Mouse (Mus musculus): ENCODE data around the gene Zfp595. TPM values are rescaled to one million over a fixed set of nuclear protein-coding genes. Genes with fewer than 3 reads are reported as not detected.
A peak's percentile ranks its signal among the peaks of the same experiment; 100 is the strongest.

Zfp595 gene
- 3.2 and 3.9 TPM in 2 replicates for total RNA-seq (2012; rRNA removed)
- polyA plus RNA-seq (2012; ENCODE audit: insufficient read depth in 1 of 2, insufficient read length in 2 of 2, low read depth in 1 of 2, low replicate concordance in 2 of 2, missing spikeins in 1 of 2), result 1 to 10 TPM in 1 of 2 experiments, not detected in 1; 2.6 TPM

DNA sequence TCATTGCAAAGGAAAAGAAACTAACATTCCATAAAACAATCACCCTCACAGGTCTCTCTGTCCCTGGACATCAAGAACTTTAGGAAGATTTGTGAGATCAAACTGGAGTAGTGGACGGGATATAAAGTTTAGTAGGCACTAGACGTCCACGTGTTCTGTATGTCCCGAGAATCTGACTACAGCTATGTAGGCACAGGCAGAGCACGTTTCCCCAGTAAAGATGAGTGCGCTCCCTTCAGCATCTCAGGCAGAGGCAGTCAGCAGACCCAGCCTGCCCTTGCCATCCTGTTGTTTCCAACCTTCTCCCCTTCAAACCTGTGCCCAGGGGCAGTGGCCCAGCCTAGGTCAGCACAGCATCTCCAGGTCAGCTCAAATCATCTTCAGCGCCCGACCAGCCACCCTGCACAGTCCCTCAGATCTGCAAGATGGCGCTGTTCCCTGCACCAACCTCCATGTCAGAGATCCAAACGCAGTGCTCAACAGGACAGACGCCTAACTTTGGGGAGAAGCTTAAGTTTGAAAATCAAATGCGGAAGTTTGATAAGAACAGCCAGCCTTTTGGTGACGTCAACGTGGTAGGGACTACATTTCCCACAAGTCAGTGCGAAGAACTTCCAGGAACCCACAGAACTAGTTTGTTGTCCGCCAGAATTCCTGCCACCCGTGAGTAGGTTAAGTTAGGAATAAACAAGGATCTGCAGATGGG lies at the start of gene Zfp595:
Gene Zfp595, minus strand, starts transcription at position 552 of the 706 bp plus-strand sequence.
- Histone ChIP-seq H3K79me2 (ENCODE audit: control insufficient read depth, insufficient read depth, low read length, poor library complexity) (no peaks in the 10 kb centered on the region), H3K36me3 (ENCODE audit: control insufficient read depth in 1 of 2, insufficient read depth in 2 of 2, low read length in 2 of 2) (peaks cover under 1 to 2% of the 10 kb centered on the region in 2 experiments; a peak in 1 of 4 replicates), H3K27ac (ENCODE audit: control insufficient read depth, low read depth, low read length) (peak within 1 kb of the TSS; percentile 40), H3K9me3 (replicated peaks; ENCODE audit: insufficient read depth, low read length) (no peaks in the 10 kb centered on the region), H3K4me3 (ENCODE audit: control insufficient read depth in 1 of 2, insufficient read depth in 1 of 2, low read depth in 2 of 2, low read length in 2 of 2) (peak within 1 kb of the TSS; percentile 59 to 67), H3K4me1 (ENCODE audit: control insufficient read depth in 1 of 2, insufficient read depth in 2 of 2, low read length in 2 of 2) (no peaks in the 10 kb centered on the region), H3K9ac (ENCODE audit: control insufficient read depth, low read depth, low read length, poor library complexity, severe bottlenecking) (peak within 1 kb of the TSS; percentile 51), H3K27me3 (ENCODE audit: control insufficient read depth in 1 of 2, insufficient read depth in 2 of 2, low read length in 2 of 2) (no peaks in the 10 kb centered on the region)
- DNase-seq (ENCODE audit: low read depth, low spot score), result peak; percentile 90
- TF ChIP-seq POLR2A (IDR thresholded peaks at IDR 0.05; ENCODE audit: control insufficient read depth in 1 of 2, insufficient read depth in 1 of 2, low read depth in 1 of 2, low read length in 2 of 2, poor library complexity in 1 of 2) (peak in 1 of 2 experiments; percentile 66; a peak in 2 of 4 replicates), MAFK (IDR thresholded peaks at IDR 0.05; ENCODE audit: borderline replicate concordance, low read depth, low read length) (no peak), CHD1 (IDR thresholded peaks at IDR 0.05; ENCODE audit: low read depth, low read length) (no peak), RCOR1 (IDR thresholded peaks at IDR 0.05; ENCODE audit: low read depth, low read length) (no peak), MEF2A (IDR thresholded peaks at IDR 0.05; ENCODE audit: extremely low read depth, insufficient replicate concordance, low read depth, low read length, poor library complexity, severe bottlenecking) (no peak), MAZ (IDR thresholded peaks at IDR 0.05; ENCODE audit: low read depth, low read length) (no peak), NELFE (IDR thresholded peaks at IDR 0.05; ENCODE audit: low read depth, low read length) (peak; percentile 31), CTCF (IDR thresholded peaks at IDR 0.05 in 2 of 3, conservative IDR thresholded peaks at IDR 0.05 in 1 of 3; ENCODE audit: control insufficient read depth in 1 of 3, insufficient read depth in 1 of 3, low read depth in 2 of 3, low read length in 3 of 3, poor library complexity in 1 of 3, severe bottlenecking in 1 of 3) (peak; percentile 16 to 48 (median 47); a peak in 5 of 6 replicates), JUND (IDR thresholded peaks at IDR 0.05; ENCODE audit: low read depth, low read length) (no peak), KAT2A (conservative IDR thresholded peaks at IDR 0.05; ENCODE audit: low read depth, low read length) (peak; percentile 57; the same call in 1 of the 2 replicates), ETS1 (IDR thresholded peaks at IDR 0.05; ENCODE audit: low read depth, low read length) (peak; percentile 44; the same call in 1 of the 2 replicates), TCF12 (IDR thresholded peaks at IDR 0.05; ENCODE audit: low read depth, low read length) (0 out of 2 replicates have a peak, but pooled peaks have one; percentile 4), POLR2AphosphoS2 (IDR thresholded peaks at IDR 0.05; ENCODE audit: low read length) (no peak), MYB (IDR thresholded peaks at IDR 0.05; ENCODE audit: low read depth, low read length) (no peak), E2F4 (IDR thresholded peaks at IDR 0.05; ENCODE audit: borderline replicate concordance, low read depth, low read length) (no peak), MYC (IDR thresholded peaks at IDR 0.05; ENCODE audit: low read depth, low read length) (no peak), ELF1 (IDR thresholded peaks at IDR 0.05; ENCODE audit: low read depth, low read length) (peak; percentile 87), ZKSCAN1 (IDR thresholded peaks at IDR 0.05; ENCODE audit: low read depth, low read length) (no peak), MAX (IDR thresholded peaks at IDR 0.05; ENCODE audit: low read length) (peak; percentile 29; the same call in 1 of the 2 replicates), SIN3A (IDR thresholded peaks at IDR 0.05; ENCODE audit: low read length) (peak; percentile 76), ZNF384 (IDR thresholded peaks at IDR 0.05; ENCODE audit: low read depth, low read length) (no peak), CHD2 (IDR thresholded peaks at IDR 0.05; ENCODE audit: low read length) (no peak), RAD21 (IDR thresholded peaks at IDR 0.05; ENCODE audit: low read depth, low read length) (no peak; the same call in 1 of the 2 replicates), BHLHE40 (IDR thresholded peaks at IDR 0.05; ENCODE audit: borderline replicate concordance, low read depth, low read length) (no peak), MXI1 (IDR thresholded peaks at IDR 0.05; ENCODE audit: low read depth, low read length) (no peak), SMC3 (IDR thresholded peaks at IDR 0.05; ENCODE audit: low read depth, low read length) (no peak), USF1 (IDR thresholded peaks at IDR 0.05; ENCODE audit: low read depth, low read length) (no peak), GABPA (IDR thresholded peaks at IDR 0.05; ENCODE audit: low read depth, low read length) (no peak), GATA1 (IDR thresholded peaks at IDR 0.05; ENCODE audit: low read depth, low read length) (peak; percentile 63), TBP (IDR thresholded peaks at IDR 0.05; ENCODE audit: low read depth, low read length) (peak; percentile 62; the same call in 1 of the 2 replicates), ZC3H11A (IDR thresholded peaks at IDR 0.05; ENCODE audit: low read depth, low read length) (no peak), POLR2AphosphoS5 (IDR thresholded peaks at IDR 0.05; ENCODE audit: borderline replicate concordance, low read depth, low read length) (no peak), ZMIZ1 (IDR thresholded peaks at IDR 0.05; ENCODE audit: low read depth, low read length) (no peak), HCFC1 (IDR thresholded peaks at IDR 0.05; ENCODE audit: low read depth, low read length) (peak; percentile 92), USF2 (IDR thresholded peaks at IDR 0.05; ENCODE audit: borderline replicate concordance in 1 of 2, insufficient read depth in 1 of 2, low read depth in 1 of 2, low read length in 2 of 2) (no peak)
